Mouse (Mus musculus) heart, adult 8-10 months (tissue): ENCODE measurements around the gene Wipf2. TPM values are rescaled to one million over a fixed set of nuclear protein-coding genes. Genes with fewer than 3 reads are reported as not detected.
"Not testable (repeated sequence)": the region's sequence is repeated elsewhere in the genome, so short reads cannot be mapped to it uniquely, and the experiment has no call there.

Source experiments
- DNase-seq: peaks from one replicate; pipeline ENCODE4 v3.0.0; 2022; ENCODE audit warnings: low spot score
- total RNA-seq, 4 experiments: library from RNA; stranded (reverse); gene quantifications; 2 replicates each; pipeline ENCODE4 v1.2.4; 2022

The Wipf2 gene
- 10 to 100 TPM in 3 of 4 experiments, 1 to 10 TPM in 1; 9.4 to 12.6 (median 11.5) TPM for total RNA-seq

GRCm38 (mm10) chr11:98863028-98863750, at the start of gene Wipf2:
Gene Wipf2 (plus strand): TSS chr11:98863638.
- peak; percentile 94 for DNase-seq

GRCm38 (mm10) chr11:98816706-98817239, 46.7 kb upstream of the Wipf2 start:
- no peak for DNase-seq

GRCm38 (mm10) chr11:98820968-98821367, 42.5 kb upstream of the Wipf2 start:
- DNase-seq = no peak

- DNase-seq = not testable (repeated sequence)
Observed at GRCm38 (mm10) chr11:98826071-98826470, 37.4 kb upstream of the Wipf2 start.

- no peak for DNase-seq
Observed at GRCm38 (mm10) chr11:98827877-98828276, 35.6 kb upstream of the Wipf2 start.

GRCm38 (mm10) chr11:98829091-98829775, 34.2 kb upstream of the Wipf2 start:
- peak; percentile 25 for DNase-seq

- no peak for DNase-seq
Observed at GRCm38 (mm10) chr11:98829875-98830274, 33.6 kb upstream of the Wipf2 start.

GRCm38 (mm10) chr11:98835296-98835695, 28.1 kb upstream of the Wipf2 start:
- DNase-seq = no peak

GRCm38 (mm10) chr11:98835725-98836124, 27.7 kb upstream of the Wipf2 start:
- no peak for DNase-seq

- no peak for DNase-seq
Observed at GRCm38 (mm10) chr11:98836128-98836527, 27.3 kb upstream of the Wipf2 start.

GRCm38 (mm10) chr11:98836651-98837141, 26.7 kb upstream of the Wipf2 start, which contains the start of gene Rapgefl1:
Gene Rapgefl1 (plus strand): TSS chr11:98836785.
- DNase-seq = peak; percentile 73

GRCm38 (mm10) chr11:98837231-98837704, 26.2 kb upstream of the Wipf2 start:
- DNase-seq = no peak

- no peak for DNase-seq
Observed at GRCm38 (mm10) chr11:98837917-98838316, 25.5 kb upstream of the Wipf2 start.

GRCm38 (mm10) chr11:98838512-98838911, 24.9 kb upstream of the Wipf2 start:
- no peak for DNase-seq

GRCm38 (mm10) chr11:98839402-98839801, 24.0 kb upstream of the Wipf2 start:
- DNase-seq = no peak

GRCm38 (mm10) chr11:98839897-98840296, 23.5 kb upstream of the Wipf2 start:
- no peak for DNase-seq

GRCm38 (mm10) chr11:98846016-98846415, 17.4 kb upstream of the Wipf2 start:
- DNase-seq = no peak

GRCm38 (mm10) chr11:98846865-98847604, 16.4 kb upstream of the Wipf2 start:
- DNase-seq = no peak

GRCm38 (mm10) chr11:98849196-98849894, 14.1 kb upstream of the Wipf2 start:
- DNase-seq = no peak

GRCm38 (mm10) chr11:98850100-98851093, 13.0 kb upstream of the Wipf2 start:
- no peak for DNase-seq
